Mouse (Mus musculus) left cerebral cortex, adult 6 months (tissue): ENCODE results near the gene Gm21119. TPM values are rescaled to one million over a fixed set of nuclear protein-coding genes. Genes with fewer than 3 reads are reported as not detected.

Source experiments
- long read RNA-seq, 2 experiments: library from polyadenylated mRNA; unstranded; transcript quantifications; one replicate each; pipeline ENCODE4 v2.0.0; 2019 to 2020
- polyA plus RNA-seq: library from polyadenylated mRNA; unstranded; fragments of <200 nt; fragmentation: Nextera tagmentation; gene quantifications from 2 replicates; pipeline ENCODE4 v1.2.3, GENCODE M21; 2021

Gm21119 gene
- 0.13 TPM in 1 of 2 replicates, not detected in the other for polyA plus RNA-seq
- long read RNA-seq, experiment 1, partial matches to known transcripts, result 0 of 1 reads
- long read RNA-seq, experiment 1, other reads (novel, unspliced or antisense), result 1 of 1 reads
- long read RNA-seq, experiment 2, result 0 reads

GRCm38 (mm10) chr8:20614619-20615018 lies at the start of gene Gm21119:
Gene Gm21119 (plus strand): TSS chr8:20614919.

